Mouse (Mus musculus): ENCODE measurements around the gene Cdc42se2. TPM values are rescaled to one million over a fixed set of nuclear protein-coding genes. Genes with fewer than 3 reads are reported as not detected.

Cdc42se2 gene
- polyA plus RNA-seq, 1 experiment from 2014 or later, result 141 TPM

DNA sequence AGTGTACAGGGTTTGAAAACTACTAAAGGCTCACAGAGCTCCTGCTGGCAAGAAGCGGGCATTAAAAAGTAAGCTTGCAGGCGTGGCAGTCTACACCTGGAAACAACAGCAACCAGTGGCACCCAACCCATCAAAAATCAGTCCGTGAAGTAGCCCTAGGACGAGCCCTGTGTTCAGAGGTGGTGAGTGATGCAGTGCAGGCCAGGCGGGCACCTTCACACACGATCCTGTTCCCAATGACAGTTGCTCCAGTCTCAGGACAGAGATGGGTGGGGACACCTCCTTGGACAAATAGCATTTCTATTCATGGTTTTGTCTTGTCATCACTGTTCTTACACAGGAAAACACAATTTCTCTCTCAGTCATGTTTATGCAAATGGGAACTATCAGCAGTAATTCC, 65.4 kb downstream of the Cdc42se2 start:
- no peak overlapping the region for H3K9ac ChIP-seq
- H3K36me3 ChIP-seq, result peaks cover 18% of the 10 kb centered on the region
- no peak overlapping the region for H3K4me3 ChIP-seq
- no peak for ATAC-seq (ENCODE audit: low FRiP score, low read depth)
- H3K27me3 ChIP-seq, result no peaks in the 10 kb centered on the region
- H3K4me1 ChIP-seq (replicated peaks), result peaks cover 18% of the 10 kb centered on the region; the same call in 1 of the 2 replicates
- no peak overlapping the region for H3K27ac ChIP-seq (replicated peaks)
- no peak overlapping the region for H3K4me2 ChIP-seq
- 93% methylated on average over 6 of the region's 6 CpGs for WGBS
- no peaks in the 10 kb centered on the region for H3K9me3 ChIP-seq

DNA sequence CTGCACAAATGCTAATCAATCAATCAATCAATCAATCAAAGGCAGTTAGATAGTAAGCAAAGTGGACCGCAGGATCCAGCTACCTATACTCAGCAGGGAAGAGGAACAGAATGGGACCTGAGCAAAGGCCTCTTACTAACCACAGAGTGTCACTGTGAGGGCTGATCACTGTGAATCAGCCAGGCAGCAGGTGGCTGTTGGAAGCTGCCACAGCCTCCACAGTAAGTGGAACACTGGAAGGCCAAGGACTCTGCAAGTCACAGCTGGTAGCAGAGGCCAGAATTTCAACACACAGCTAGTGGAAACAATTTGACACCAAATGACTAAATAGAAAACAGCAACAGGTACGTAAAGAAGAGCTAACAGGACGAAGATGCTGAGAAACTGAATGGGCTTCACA, 68.9 kb downstream of the Cdc42se2 start:
- WGBS, result 82% methylated on average over 3 of the region's 3 CpGs
- H3K27me3 ChIP-seq, result no peaks in the 10 kb centered on the region
- no peak overlapping the region for H3K4me3 ChIP-seq
- 0 out of 2 replicates have a peak overlapping the region, but pooled peaks have one; percentile 12 for H3K27ac ChIP-seq (replicated peaks)
- peaks cover 32% of the 10 kb centered on the region for H3K36me3 ChIP-seq
- ATAC-seq (ENCODE audit: low FRiP score, low read depth), result no peak
- no peaks in the 10 kb centered on the region for H3K9me3 ChIP-seq
- H3K4me2 ChIP-seq, result no peak overlapping the region
- H3K9ac ChIP-seq, result no peak overlapping the region
- H3K4me1 ChIP-seq (replicated peaks), result peaks cover 8% of the 10 kb centered on the region; the same call in 1 of the 2 replicates

DNA sequence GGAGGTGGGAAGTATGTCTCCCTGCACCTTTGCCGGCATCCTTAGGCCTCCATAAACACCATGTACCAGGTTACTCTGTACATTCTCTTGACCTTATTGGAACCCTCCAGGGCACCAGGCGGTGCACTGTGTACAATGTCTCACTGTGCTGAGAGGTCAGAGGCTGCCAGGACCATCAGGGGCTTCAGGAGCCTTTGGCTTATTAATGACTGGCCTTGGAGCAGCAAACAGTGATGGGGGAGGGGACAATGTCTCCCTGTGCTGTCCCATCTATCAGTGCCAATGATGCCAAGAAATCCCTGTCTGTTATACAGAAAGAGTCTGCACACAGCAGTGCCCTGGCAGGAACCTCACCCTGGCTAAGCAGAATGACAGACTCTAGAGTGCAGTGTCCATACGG, 69.6 kb downstream of the Cdc42se2 start:
- H3K9ac ChIP-seq, result no peak overlapping the region
- ATAC-seq (ENCODE audit: low FRiP score, low read depth), result 0 out of 2 replicates have a peak, but pooled peaks have one; percentile 51
- peaks cover 8% of the 10 kb centered on the region; the same call in 1 of the 2 replicates for H3K4me1 ChIP-seq (replicated peaks)
- H3K9me3 ChIP-seq, result no peaks in the 10 kb centered on the region
- no peaks in the 10 kb centered on the region for H3K27me3 ChIP-seq
- WGBS, result 74% methylated on average over 3 of the region's 3 CpGs
- no peak overlapping the region for H3K4me2 ChIP-seq
- no peak overlapping the region for H3K4me3 ChIP-seq
- peaks cover 29% of the 10 kb centered on the region for H3K36me3 ChIP-seq
- no peak overlapping the region for H3K27ac ChIP-seq (replicated peaks)

GRCm38 (mm10) chr11:54712849-54713248, 74.6 kb downstream of the Cdc42se2 start:
- H3K9ac ChIP-seq, result no peak overlapping the region
- H3K4me1 ChIP-seq (replicated peaks), result peaks cover 2% of the 10 kb centered on the region; the same call in 1 of the 2 replicates
- no peak overlapping the region for H3K4me3 ChIP-seq
- H3K36me3 ChIP-seq, result peaks cover 15% of the 10 kb centered on the region
- no peak for ATAC-seq (ENCODE audit: low FRiP score, low read depth)
- H3K9me3 ChIP-seq, result no peaks in the 10 kb centered on the region
- H3K27me3 ChIP-seq, result no peaks in the 10 kb centered on the region
- WGBS, result 89% methylated on average over 2 of the region's 2 CpGs
- no peak overlapping the region for H3K27ac ChIP-seq (replicated peaks)
- no peak overlapping the region for H3K4me2 ChIP-seq

GRCm38 (mm10) chr11:54710512-54711293, 76.8 kb downstream of the Cdc42se2 start:
- H3K4me2 ChIP-seq, result no peak overlapping the region
- H3K27me3 ChIP-seq, result no peaks in the 10 kb centered on the region
- H3K27ac ChIP-seq (replicated peaks), result no peak overlapping the region
- H3K4me1 ChIP-seq (replicated peaks), result no peaks in the 10 kb centered on the region
- H3K9me3 ChIP-seq, result no peaks in the 10 kb centered on the region
- ATAC-seq (ENCODE audit: low FRiP score, low read depth), result no peak
- H3K4me3 ChIP-seq, result no peak overlapping the region
- no peak overlapping the region for H3K9ac ChIP-seq
- H3K36me3 ChIP-seq, result peaks cover 3% of the 10 kb centered on the region
- WGBS, result 88% methylated on average over 4 of the region's 4 CpGs

GRCm38 (mm10) chr11:54709645-54710044, 77.8 kb downstream of the Cdc42se2 start:
- no peak for ATAC-seq (ENCODE audit: low FRiP score, low read depth)
- Histone ChIP-seq H3K9me3 (no peaks in the 10 kb centered on the region), H3K4me2 (no peak overlapping the region), H3K4me1 (replicated peaks) (no peaks in the 10 kb centered on the region), H3K27ac (replicated peaks) (no peak overlapping the region), H3K9ac (no peak overlapping the region), H3K36me3 (no peaks in the 10 kb centered on the region), H3K27me3 (no peaks in the 10 kb centered on the region), H3K4me3 (no peak overlapping the region)
- 59% methylated on average over 2 of the region's 2 CpGs for WGBS

- no peak overlapping the region for H3K4me2 ChIP-seq
- no peaks in the 10 kb centered on the region for H3K36me3 ChIP-seq
- no peaks in the 10 kb centered on the region for H3K27me3 ChIP-seq
- 90% methylated on average over 2 of the region's 2 CpGs for WGBS
- no peak overlapping the region for H3K27ac ChIP-seq (replicated peaks)
- H3K4me1 ChIP-seq (replicated peaks), result no peaks in the 10 kb centered on the region
- no peak overlapping the region for H3K4me3 ChIP-seq
- ATAC-seq (ENCODE audit: low FRiP score, low read depth), result no peak
- no peak overlapping the region for H3K9ac ChIP-seq
- no peaks in the 10 kb centered on the region for H3K9me3 ChIP-seq
Measured at GRCm38 (mm10) chr11:54708153-54708552, 79.3 kb downstream of the Cdc42se2 start.

DNA sequence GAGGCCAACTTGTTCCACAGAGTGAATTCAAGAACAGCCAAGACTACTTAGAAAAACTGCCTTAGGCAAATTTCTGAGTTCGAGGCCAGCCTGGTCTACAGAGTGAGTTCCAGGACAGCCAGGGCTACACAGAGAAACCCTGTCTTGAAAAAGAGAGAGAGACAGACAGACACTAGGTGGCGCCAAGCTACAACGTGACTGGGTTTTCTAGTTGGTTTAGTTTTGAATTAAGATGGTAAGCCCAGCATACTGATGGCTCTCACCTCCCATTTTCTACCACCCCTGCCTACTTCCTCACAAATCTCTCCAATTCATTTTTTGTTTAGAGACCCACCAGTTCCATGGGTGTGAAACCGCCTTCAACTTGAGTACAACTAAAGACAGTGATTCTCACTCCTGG, 84.2 kb downstream of the Cdc42se2 start:
- no peaks in the 10 kb centered on the region for H3K9me3 ChIP-seq

DNA sequence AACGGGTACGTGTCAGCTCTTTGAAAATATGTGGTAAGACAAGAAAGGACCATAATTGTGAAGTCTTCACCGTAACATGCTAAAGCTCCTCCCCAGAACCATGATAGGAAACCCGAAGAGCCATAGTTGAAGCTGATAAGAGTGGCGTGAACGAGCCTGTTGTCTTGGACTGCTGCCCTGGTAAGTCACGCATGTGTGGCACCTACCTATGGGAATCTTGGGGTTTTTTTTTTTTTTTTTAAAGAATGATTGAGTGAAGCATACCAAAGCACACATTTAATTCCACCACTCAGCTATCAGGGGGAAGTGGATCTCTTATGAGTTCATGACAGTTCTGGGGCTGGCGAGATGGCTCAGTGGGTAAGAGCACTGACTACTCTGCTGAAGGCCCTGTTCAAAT, 85.6 kb downstream of the Cdc42se2 start:
- Histone ChIP-seq H3K27me3 (no peaks in the 10 kb centered on the region), H3K4me2 (no peak overlapping the region), H3K36me3 (peaks cover 4% of the 10 kb centered on the region; the same call in 1 of the 2 replicates), H3K27ac (replicated peaks) (no peak overlapping the region), H3K4me1 (replicated peaks) (no peaks in the 10 kb centered on the region), H3K9me3 (no peaks in the 10 kb centered on the region), H3K4me3 (no peak overlapping the region), H3K9ac (no peak overlapping the region)
- no peak for ATAC-seq (ENCODE audit: low FRiP score, low read depth)
- 96% methylated on average over 8 of the region's 8 CpGs for WGBS

More for the DNA sequence above, 84.2 kb downstream of the Cdc42se2 start:
- no peaks in the 10 kb centered on the region for H3K36me3 ChIP-seq
- no peak overlapping the region for H3K4me2 ChIP-seq
- no peak for ATAC-seq (ENCODE audit: low FRiP score, low read depth)
- no peak overlapping the region for H3K4me3 ChIP-seq
- H3K27ac ChIP-seq (replicated peaks), result no peak overlapping the region
- WGBS, result 42% methylated on average over 4 of the region's 4 CpGs
- H3K4me1 ChIP-seq (replicated peaks), result no peaks in the 10 kb centered on the region
- no peak overlapping the region for H3K9ac ChIP-seq
- no peaks in the 10 kb centered on the region for H3K27me3 ChIP-seq

GRCm38 (mm10) chr11:54699972-54700371, 87.5 kb downstream of the Cdc42se2 start:
- no peaks in the 10 kb centered on the region for H3K9me3 ChIP-seq
- no peak for ATAC-seq (ENCODE audit: low FRiP score, low read depth)
- WGBS, result 85% methylated on average over 3 of the region's 3 CpGs
- no peak overlapping the region for H3K4me2 ChIP-seq
- no peak overlapping the region for H3K27ac ChIP-seq (replicated peaks)
- no peak overlapping the region for H3K9ac ChIP-seq
- H3K4me1 ChIP-seq (replicated peaks), result no peaks in the 10 kb centered on the region
- peaks cover 18% of the 10 kb centered on the region; the same call in 1 of the 2 replicates for H3K36me3 ChIP-seq
- H3K4me3 ChIP-seq, result no peak overlapping the region
- H3K27me3 ChIP-seq, result no peaks in the 10 kb centered on the region

- no peaks in the 10 kb centered on the region for H3K4me1 ChIP-seq (replicated peaks)
- no peak overlapping the region for H3K4me3 ChIP-seq
- H3K4me2 ChIP-seq, result no peak overlapping the region
- ATAC-seq (ENCODE audit: low FRiP score, low read depth), result no peak
- H3K9ac ChIP-seq, result no peak overlapping the region
- 96% methylated on average over 7 of the region's 7 CpGs for WGBS
- no peaks in the 10 kb centered on the region for H3K27me3 ChIP-seq
- H3K27ac ChIP-seq (replicated peaks), result no peak overlapping the region
- H3K36me3 ChIP-seq, result peaks cover 25% of the 10 kb centered on the region
- H3K9me3 ChIP-seq, result no peaks in the 10 kb centered on the region
Measured at GRCm38 (mm10) chr11:54698636-54699035, 88.8 kb downstream of the Cdc42se2 start.

- WGBS, result 72% methylated on average over 5 of the region's 5 CpGs
- ATAC-seq (ENCODE audit: low FRiP score, low read depth), result no peak
- H3K36me3 ChIP-seq, result peaks cover 25% of the 10 kb centered on the region
Measured at GRCm38 (mm10) chr11:54697611-54698010, 89.9 kb downstream of the Cdc42se2 start.

More at GRCm38 (mm10) chr11:54697611-54698010, 89.9 kb downstream of the Cdc42se2 start:
- Histone ChIP-seq H3K27me3 (no peaks in the 10 kb centered on the region), H3K4me1 (replicated peaks) (no peaks in the 10 kb centered on the region), H3K27ac (replicated peaks) (no peak overlapping the region), H3K9ac (no peak overlapping the region), H3K4me2 (no peak overlapping the region), H3K9me3 (no peaks in the 10 kb centered on the region), H3K4me3 (no peak overlapping the region)
